Mouse (Mus musculus) C2C12 (cell line): ENCODE data around the gene Arl8b.

Experiments used
- CTCF ChIP-seq: IDR thresholded peaks from one replicate; pipeline ENCODE4 v1.5.1; 2011; ENCODE audit not compliant: control insufficient read depth, insufficient read depth, insufficient read length
- MYOD1 ChIP-seq: IDR thresholded peaks from one replicate; pipeline ENCODE4 v1.6.1; 2011; ENCODE audit warnings: low read depth; ENCODE audit not compliant: control insufficient read depth, insufficient read length

GRCm38 (mm10) chr6:108795912-108796311 lies 13.0 kb downstream of the Arl8b start:
- TF ChIP-seq CTCF (no peak), MYOD1 (no peak)
